10 mouse cellular contexts compared by ENCODE assay signal in genomic region chrX:48016906-48017601, GRCm38 (mm10). TPM values are rescaled to one million over a fixed set of nuclear protein-coding genes. Genes with fewer than 3 reads are reported as not detected.
DNase-seq lines count a peak whose midpoint lies in the region; ATAC-seq lines count a peak whose summit lies in the region.
"Had no signal": no experiment of that assay in that cellular context is flagged by ENCODE, and none has a peak within 500 bp of the region (broad histone marks: within the 10 kb centered on the region; RNA-seq: fewer than 3 reads in every experiment).

No protein-coding gene starts in this region.

- H3K4me2 ChIP-seq in neural tube, embryonic 13.5 days: no peak overlapping the region

- H3K27me3 ChIP-seq in neural tube, embryonic 13.5 days: peaks cover 28% of the 10 kb centered on the region

- no peak overlapping the region for H3K9ac ChIP-seq in neural tube, embryonic 13.5 days

- WGBS in neural tube, embryonic 13.5 days: 43% methylated on average over 7 of the region's 7 CpGs

- intact Hi-C loops in heart, postnatal 36 days (cut with DNase I): no loop called here

- DNase-seq in embryo, embryonic 11 days: peak; percentile 75
- peak; percentile 37 to 42 for DNase-seq in layer of hippocampus, postnatal 36 days
- DNase-seq in adrenal gland, adult 2 months: no peak
- no peak for DNase-seq in ovary, postnatal 14 days (ENCODE audit: low spot score)
- no peak for DNase-seq in heart, postnatal 36 days
- no peak for DNase-seq in yolk sac, embryonic 10.5 days (ENCODE audit: low spot score)
- DNase-seq: lung, adult 2 months had no signal

- H3K4me3 ChIP-seq in neural tube, embryonic 13.5 days: no peak overlapping the region

- no peaks in the 10 kb centered on the region for H3K9me3 ChIP-seq in neural tube, embryonic 13.5 days

- H3K36me3 ChIP-seq in neural tube, embryonic 13.5 days: no peaks in the 10 kb centered on the region

- ATAC-seq in frontal cortex, adult (ENCODE audit: low TSS enrichment): peak; percentile 68
- peak; percentile 92 for ATAC-seq in neural tube, embryonic 13.5 days (ENCODE audit: low read depth)

- H3K4me1 ChIP-seq in neural tube, embryonic 13.5 days (replicated peaks): 0 out of 2 replicates have a peak, but pooled peaks cover 18% of the 10 kb centered on the region

- H3K27ac ChIP-seq in neural tube, embryonic 13.5 days (replicated peaks): no peak overlapping the region
- H3K27ac ChIP-seq: kidney, postnatal 0 days had no signal

RNA-seq across cellular contexts. Expression of gene Apln, which starts 17.6 kb away (rescaled TPM):
- total RNA-seq in layer of hippocampus, postnatal 36 days (2021): 10 to 100 TPM; 14.0 to 18.7 TPM
- polyA plus RNA-seq in neural tube, embryonic 13.5 days (2015; fragmentation: Nextera tagmentation; extraction: Ambion mirVana): 2.6 and 3.5 TPM in 2 replicates
- 1 to 10 TPM; 1.6 to 5.0 TPM for total RNA-seq in adrenal gland, adult 2 months (2021)
- 3.1 and 8.3 TPM in 2 replicates for polyA plus RNA-seq in adrenal gland, adult 2 months (2012; rRNA removed)
- 10 to 100 TPM in 1 of 2 experiments, 1 to 10 TPM in 1; 8.4 to 14.5 TPM for total RNA-seq in heart, postnatal 36 days (2021)

Comparison
In these comparisons a context has a peak if more than half of its experiments do, and no peak if none do; other contexts are left out.
1. DNase-seq: peak in embryo, embryonic 11 days (single experiment) and layer of hippocampus, postnatal 36 days (2 of 2); none in adrenal gland, adult 2 months (single experiment), ovary, postnatal 14 days (single experiment), heart, postnatal 36 days (0 of 2) and yolk sac, embryonic 10.5 days (single experiment).